Mouse (Mus musculus) liver, postnatal 0 days (tissue): Measurements from ENCODE around the gene Rnf207. TPM values are rescaled to one million over a fixed set of nuclear protein-coding genes. Genes with fewer than 3 reads are reported as not detected.

Source experiments
- ATAC-seq: fragments of 200-750 bp; cut with Nextera tagmentation; 2 replicates; pipeline ENCODE4 v1.8.0; 2017; ENCODE audit warnings: mild to moderate bottlenecking, moderate library complexity
- DNase-seq: peaks from one replicate; pipeline ENCODE4 v3.0.0-alpha.2; 2016
- H3K27ac ChIP-seq: fragments of 300-500 bp; sonication (generic); 2 replicates; pipeline ENCODE4 v1.5.1; 2014; ENCODE audit warnings: antibody characterized with exemption, moderate library complexity, mild to moderate bottlenecking, low read depth
- H3K27me3 ChIP-seq: fragments of 300-500 bp; sonication (generic); 2 replicates; pipeline ENCODE4 v1.6.1; 2014; ENCODE audit warnings: low read length, control low read depth, mixed read lengths; ENCODE audit not compliant: insufficient read depth
- H3K36me3 ChIP-seq: fragments of 300-500 bp; sonication (generic); replicated peaks from 2 replicates; pipeline ENCODE4 v1.6.1; 2014; ENCODE audit warnings: mild to moderate bottlenecking, control low read depth, low read length, moderate library complexity, mixed read lengths; ENCODE audit not compliant: insufficient read depth
- H3K4me1 ChIP-seq: fragments of 300-500 bp; sonication (generic); 2 replicates; pipeline ENCODE4 v1.6.1; 2014; ENCODE audit warnings: antibody characterized with exemption, mild to moderate bottlenecking, control low read depth; ENCODE audit not compliant: insufficient read depth
- H3K4me2 ChIP-seq: fragments of 300-500 bp; sonication (generic); 2 replicates; pipeline ENCODE4 v1.6.1; 2014; ENCODE audit warnings: low read depth, mild to moderate bottlenecking, low read length, moderate library complexity, mixed read lengths
- H3K4me3 ChIP-seq: fragments of 300-500 bp; sonication (generic); 2 replicates; pipeline ENCODE4 v1.5.1; 2014; ENCODE audit warnings: low read depth, low read length
- H3K9ac ChIP-seq: fragments of 300-500 bp; sonication (generic); replicated peaks from 2 replicates; pipeline ENCODE4 v1.6.1; 2014; ENCODE audit warnings: mild to moderate bottlenecking, moderate library complexity
- H3K9me3 ChIP-seq: fragments of 300-500 bp; sonication (generic); 2 replicates; pipeline ENCODE4 v1.6.1; 2016; ENCODE audit warnings: mild to moderate bottlenecking, control low read depth, low read length, mixed read lengths
- CTCF ChIP-seq: sonication (generic); IDR thresholded peaks from 2 replicates; pipeline ENCODE4 v1.5.1; 2016; ENCODE audit warnings: antibody characterized with exemption, low read depth
- EP300 ChIP-seq: IDR thresholded peaks from 2 replicates; pipeline ENCODE4 v1.6.1; 2016; ENCODE audit warnings: antibody characterized with exemption, low read depth, mild to moderate bottlenecking
- WGBS: fragments of 180-500 bp; shearing (Covaris S2); extraction: QIAGEN DNeasy Blood & Tissue Kit; methylation state at CpG from one replicate; pipeline ENCODE4 v1.1.7; 2014; ENCODE audit not compliant: insufficient replicate concordance; 5-methylcytosine and 5-hydroxymethylcytosine counted together
- polyA plus RNA-seq: library from polyadenylated mRNA; unstranded; fragments of >200 nt; fragmentation: Nextera tagmentation; extraction: Ambion mirVana; gene quantifications from 2 replicates; pipeline ENCODE4 v1.2.1, GENCODE M21; 2015

Gene Rnf207
- polyA plus RNA-seq, 1 experiment from 2014 or later: 0.13 TPM

DNA sequence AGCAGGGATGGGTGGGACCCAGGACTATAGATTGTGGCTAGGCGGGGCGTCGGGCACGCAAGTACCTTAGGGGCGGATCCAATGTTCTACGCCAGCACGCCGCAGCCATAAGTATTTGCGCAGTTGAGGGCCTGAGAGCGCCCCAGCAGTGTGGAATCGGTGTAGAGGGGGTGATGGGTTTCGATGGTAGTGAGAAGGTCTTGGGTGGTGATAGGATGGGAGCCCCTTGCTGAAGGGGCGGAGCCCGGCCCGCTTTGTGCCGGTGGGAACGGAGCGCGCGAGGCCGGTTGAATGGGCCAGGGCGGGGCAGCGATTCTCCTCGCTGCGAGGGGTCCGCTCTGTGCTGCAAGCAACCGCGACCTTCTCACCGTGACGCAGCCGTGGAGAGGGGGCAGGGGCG is 32.6 kb downstream of the Rnf207 start:
- Histone ChIP-seq H3K36me3 (no peaks in the 10 kb centered on the region), H3K4me3 (no peak overlapping the region), H3K4me2 (no peak overlapping the region), H3K27me3 (peaks cover 91% of the 10 kb centered on the region), H3K9me3 (no peaks in the 10 kb centered on the region), H3K9ac (no peak overlapping the region), H3K27ac (no peak overlapping the region), H3K4me1 (peaks cover 7% of the 10 kb centered on the region)
- ATAC-seq: no peak
- WGBS: 7% methylated on average over 30 of the region's 32 CpGs
- no peak for DNase-seq
- no peak for TF ChIP-seq EP300
- TF ChIP-seq CTCF: no peak

DNA sequence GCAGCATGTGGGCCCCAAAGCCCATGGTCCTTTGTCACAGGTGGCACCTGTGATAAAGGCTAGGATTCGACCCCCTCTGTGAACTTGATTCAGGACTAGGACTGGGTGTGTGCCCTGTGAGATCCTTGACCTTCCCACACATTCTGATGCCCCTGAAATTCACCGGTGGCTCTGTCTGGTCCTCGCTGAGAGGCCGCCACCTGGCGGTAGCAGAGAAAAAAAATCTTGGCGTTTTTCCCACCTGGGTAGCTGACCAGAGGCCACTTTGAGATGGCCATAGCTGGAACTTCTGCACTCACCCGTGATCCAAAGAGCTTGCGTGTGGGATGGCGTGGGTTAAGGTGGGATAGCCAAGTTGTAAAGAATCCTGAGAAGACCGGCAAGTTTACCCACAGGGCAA is 33.3 kb downstream of the Rnf207 start:
- H3K27me3 ChIP-seq: peaks cover 88% of the 10 kb centered on the region
- peaks cover 7% of the 10 kb centered on the region for H3K4me1 ChIP-seq
- H3K27ac ChIP-seq: no peak overlapping the region
- H3K4me2 ChIP-seq: no peak overlapping the region
- ATAC-seq (no peak), DNase-seq (peak; percentile 59)
- 2% methylated on average over 10 of the region's 10 CpGs for WGBS
- no peaks in the 10 kb centered on the region for H3K9me3 ChIP-seq
- no peak overlapping the region for H3K4me3 ChIP-seq
- no peak overlapping the region for H3K9ac ChIP-seq
- no peaks in the 10 kb centered on the region for H3K36me3 ChIP-seq
- peak; percentile 80 for TF ChIP-seq CTCF
- no peak for TF ChIP-seq EP300

DNA sequence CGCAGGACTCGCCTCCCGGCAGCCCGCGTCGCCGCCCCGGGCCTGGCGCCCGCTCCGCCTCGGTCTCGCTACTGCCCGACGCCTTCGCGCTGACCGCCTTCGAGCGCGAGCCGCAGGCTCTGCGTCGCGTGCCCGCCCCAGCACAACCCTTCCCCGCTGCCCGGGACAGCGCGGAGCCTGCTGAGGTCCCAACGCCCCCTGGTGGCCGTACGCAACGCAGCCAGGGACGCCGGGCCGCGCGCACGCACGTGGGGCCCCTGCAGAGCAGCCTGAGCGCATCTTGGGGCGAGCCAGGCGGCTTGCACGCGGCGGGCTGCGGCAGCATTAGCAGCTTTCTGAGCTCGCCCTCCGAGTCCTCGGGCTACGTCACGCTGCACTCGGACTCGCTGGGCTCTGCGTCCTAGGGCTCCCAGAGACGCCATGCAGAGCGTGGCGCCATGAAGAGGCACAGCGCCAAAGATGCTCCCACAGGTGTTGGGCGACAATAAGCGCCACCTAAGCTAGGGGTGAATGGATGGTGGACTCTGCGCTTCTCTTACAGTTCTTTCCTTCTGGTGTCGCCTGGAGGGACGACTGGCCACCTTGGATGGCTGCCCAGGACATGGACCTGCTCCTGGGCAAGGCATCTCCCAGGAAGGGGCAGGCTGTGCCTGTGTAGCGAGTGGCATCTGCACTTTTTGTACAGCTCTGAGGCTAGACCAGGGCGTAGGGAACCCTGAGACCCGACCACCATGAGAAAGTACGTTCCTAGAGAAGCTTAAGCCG is 35.4 kb downstream of the Rnf207 start:
- no peaks in the 10 kb centered on the region for H3K9me3 ChIP-seq
- no peaks in the 10 kb centered on the region for H3K36me3 ChIP-seq
- ATAC-seq (peak; percentile 87), DNase-seq (peak; percentile 87)
- 0 out of 2 replicates have a peak overlapping the region, but pooled peaks have one; percentile 1 for H3K4me3 ChIP-seq
- peaks cover 7% of the 10 kb centered on the region for H3K4me1 ChIP-seq
- H3K4me2 ChIP-seq: peak overlapping the region; percentile 0; the same call in 1 of the 2 replicates
- H3K9ac ChIP-seq: no peak overlapping the region
- TF ChIP-seq CTCF (peak; percentile 91), EP300 (no peak)
- 3% methylated on average over 70 of the region's 70 CpGs for WGBS
- H3K27ac ChIP-seq: no peak overlapping the region
- H3K27me3 ChIP-seq: peaks cover 73% of the 10 kb centered on the region

DNA sequence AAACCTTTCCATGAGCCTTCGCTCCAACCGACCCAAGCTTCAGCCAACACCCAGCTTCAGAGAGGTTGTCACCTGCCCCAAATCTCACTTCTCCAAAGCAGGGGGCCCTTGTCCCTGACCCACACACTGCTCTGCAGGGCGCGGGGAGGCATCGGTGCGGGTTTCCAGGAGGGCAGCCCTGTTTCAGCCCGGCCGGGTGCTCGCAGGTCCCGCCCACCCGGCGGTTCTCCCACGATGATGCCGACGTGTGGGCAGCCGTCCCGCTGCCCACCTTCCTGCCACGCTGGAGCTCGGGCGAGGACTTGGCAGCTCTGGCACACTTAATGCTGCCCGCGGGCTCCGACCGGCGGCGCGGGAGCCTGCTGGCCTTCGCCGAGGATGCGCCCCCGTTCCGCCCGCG is 36.1 kb downstream of the Rnf207 start:
- Histone ChIP-seq H3K36me3 (no peaks in the 10 kb centered on the region), H3K4me1 (peaks cover 7% of the 10 kb centered on the region), H3K27me3 (peaks cover 67% of the 10 kb centered on the region), H3K4me2 (peak overlapping the region; percentile 0; the same call in 1 of the 2 replicates), H3K4me3 (0 out of 2 replicates have a peak overlapping the region, but pooled peaks have one; percentile 1), H3K27ac (no peak overlapping the region), H3K9me3 (no peaks in the 10 kb centered on the region), H3K9ac (no peak overlapping the region)
- no peak for DNase-seq
- 25% methylated on average over 22 of the region's 34 CpGs for WGBS
- no peak for ATAC-seq
- no peak for TF ChIP-seq EP300
- TF ChIP-seq CTCF: no peak

DNA sequence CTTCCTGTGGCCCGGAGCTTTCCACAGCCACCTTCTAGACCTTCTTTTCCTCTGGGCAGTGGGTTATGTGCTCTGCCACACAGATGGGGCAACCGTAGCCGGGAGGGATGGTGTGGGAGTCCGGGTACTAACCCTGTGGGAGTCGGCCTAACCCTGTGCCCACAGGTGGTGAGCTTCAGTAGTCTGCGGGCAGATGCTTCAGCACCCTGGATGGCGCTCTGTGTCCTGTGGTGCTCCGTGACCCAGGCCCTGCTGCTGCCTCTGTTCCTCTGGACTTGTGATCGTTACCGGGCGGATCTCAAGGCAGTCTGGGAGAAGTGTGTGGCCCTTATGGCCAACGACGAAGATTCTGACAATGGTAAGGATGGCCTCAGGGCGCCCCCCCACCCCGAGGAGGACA is 37.2 kb downstream of the Rnf207 start:
- Histone ChIP-seq H3K4me3 (no peak overlapping the region), H3K36me3 (no peaks in the 10 kb centered on the region), H3K9me3 (no peaks in the 10 kb centered on the region), H3K27me3 (peaks cover 55% of the 10 kb centered on the region), H3K4me2 (no peak overlapping the region), H3K27ac (no peak overlapping the region), H3K9ac (no peak overlapping the region), H3K4me1 (peaks cover 7% of the 10 kb centered on the region)
- TF ChIP-seq CTCF (no peak), EP300 (no peak)
- DNase-seq: no peak
- 42% methylated on average over 15 of the region's 15 CpGs for WGBS
- ATAC-seq: no peak

DNA sequence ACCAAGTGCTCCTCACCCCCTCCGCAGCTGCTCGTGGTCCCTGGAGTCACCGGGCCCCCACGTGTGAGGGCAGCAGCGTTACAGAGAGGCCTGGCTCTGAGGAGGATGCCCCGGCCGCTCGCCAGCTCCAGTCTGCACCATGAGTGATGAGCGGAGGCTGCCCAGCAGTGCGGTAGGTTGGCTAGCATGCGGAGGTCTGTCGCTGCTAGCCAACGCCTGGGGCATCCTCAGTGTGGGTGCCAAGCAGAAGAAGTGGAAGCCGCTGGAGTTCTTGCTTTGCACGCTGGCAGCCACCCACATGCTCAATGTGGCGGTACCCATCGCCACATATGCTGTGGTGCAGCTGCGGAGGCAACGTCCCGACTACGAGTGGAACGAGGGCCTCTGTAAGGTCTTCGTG is 39.8 kb downstream of the Rnf207 start:
- TF ChIP-seq EP300 (no peak), CTCF (no peak)
- WGBS: 85% methylated on average over 23 of the region's 23 CpGs
- peaks cover 11% of the 10 kb centered on the region for H3K4me1 ChIP-seq
- DNase-seq (no peak), ATAC-seq (no peak)
- no peak overlapping the region for H3K4me2 ChIP-seq
- H3K27ac ChIP-seq: no peak overlapping the region
- H3K9me3 ChIP-seq: no peaks in the 10 kb centered on the region
- no peak overlapping the region for H3K4me3 ChIP-seq
- no peaks in the 10 kb centered on the region for H3K36me3 ChIP-seq
- H3K9ac ChIP-seq: no peak overlapping the region
- H3K27me3 ChIP-seq: peaks cover 51% of the 10 kb centered on the region
